Mouse (Mus musculus): ENCODE measurements around the gene Idi2.
"Not testable (repeated sequence)": the region's sequence is repeated elsewhere in the genome, so short reads cannot be mapped to it uniquely, and the experiment has no call there.

The Idi2 gene

DNA sequence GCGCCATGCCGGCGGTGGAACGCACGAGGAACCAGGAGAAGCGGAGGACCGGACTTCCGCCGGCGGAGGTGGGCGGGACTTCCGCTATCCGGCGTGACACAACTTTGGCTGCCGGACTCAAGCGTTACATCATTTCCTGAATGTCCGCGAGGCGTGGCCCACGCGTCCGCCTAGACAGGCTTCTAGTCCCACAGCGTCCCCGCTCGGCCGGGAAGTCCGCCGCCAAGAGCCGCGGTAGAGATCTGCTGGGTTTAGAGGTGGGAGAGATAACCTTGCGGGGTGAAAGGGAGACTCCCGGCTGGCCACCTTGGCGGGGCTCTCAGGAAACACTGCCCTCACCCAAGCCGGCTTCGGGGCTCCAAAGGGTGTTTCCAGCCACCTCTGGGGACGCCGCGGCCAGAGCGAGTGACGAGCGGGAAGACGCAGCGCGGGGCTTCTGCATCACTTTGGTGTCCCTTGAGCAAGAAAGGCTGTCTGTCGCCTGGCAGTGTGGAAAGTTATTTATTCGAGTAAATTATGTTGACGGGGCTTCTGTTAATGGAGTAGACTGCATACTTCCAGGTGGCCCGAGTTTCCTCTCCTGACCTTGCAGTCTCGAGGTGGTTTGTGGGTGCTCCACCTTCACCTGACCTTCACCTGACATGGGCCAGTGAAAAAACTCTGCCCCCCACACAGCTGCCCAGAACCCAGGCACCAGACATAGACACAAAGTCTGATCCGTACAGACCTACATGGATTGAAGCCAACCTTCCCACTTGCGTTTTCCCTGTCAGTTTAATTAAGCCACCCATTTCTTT, 43.5 kb downstream of the Idi2 start, which contains the start of gene Gtpbp4:
Gtpbp4 (minus strand) TSS at position 94 of the 797 bp plus-strand sequence.
- DNase-seq (ENCODE audit: low spot score in 2 of 2) = peak; percentile 98 to 99

DNA sequence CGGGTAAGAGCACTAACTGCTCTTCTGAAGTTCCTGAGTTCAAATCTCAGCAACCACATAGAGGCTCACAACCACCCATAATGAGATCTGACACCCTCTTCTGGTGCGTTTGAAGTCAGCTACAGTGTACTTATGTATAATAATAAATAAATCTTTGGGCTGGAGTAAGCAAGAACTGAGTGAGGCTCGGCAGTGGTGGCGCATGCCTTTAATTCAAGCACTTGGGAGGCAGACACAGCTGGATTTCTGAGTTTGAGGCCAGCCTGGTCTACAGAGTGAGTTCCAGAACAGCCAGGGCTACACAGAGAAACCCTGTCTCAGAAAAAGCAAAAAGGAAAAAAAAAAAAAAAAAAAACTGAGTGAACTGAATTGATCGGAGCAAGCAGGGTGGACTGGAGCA, 44.6 kb downstream of the Idi2 start:
- DNase-seq (ENCODE audit: low spot score in 2 of 2) = not testable (repeated sequence)

DNA sequence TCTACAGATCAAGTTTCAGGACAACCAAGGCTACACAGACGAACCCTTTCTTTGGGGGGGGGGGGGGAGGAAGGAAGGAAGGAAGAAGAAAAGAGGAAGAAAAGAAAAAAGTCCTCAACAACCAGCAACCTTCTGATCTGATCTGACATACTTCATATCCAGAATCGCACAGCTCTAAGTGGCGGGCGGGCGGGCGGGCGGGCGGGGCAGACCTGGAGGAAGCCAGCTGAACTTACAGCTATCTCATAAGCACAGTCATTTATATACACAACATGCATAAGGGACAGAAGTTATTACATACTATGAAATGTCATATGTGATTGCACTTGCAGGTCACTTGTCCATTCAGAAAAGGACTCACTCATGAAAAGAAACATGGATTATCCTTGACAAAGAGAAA, 46.8 kb downstream of the Idi2 start:
- no peak for DNase-seq (ENCODE audit: low spot score in 2 of 2)

DNA sequence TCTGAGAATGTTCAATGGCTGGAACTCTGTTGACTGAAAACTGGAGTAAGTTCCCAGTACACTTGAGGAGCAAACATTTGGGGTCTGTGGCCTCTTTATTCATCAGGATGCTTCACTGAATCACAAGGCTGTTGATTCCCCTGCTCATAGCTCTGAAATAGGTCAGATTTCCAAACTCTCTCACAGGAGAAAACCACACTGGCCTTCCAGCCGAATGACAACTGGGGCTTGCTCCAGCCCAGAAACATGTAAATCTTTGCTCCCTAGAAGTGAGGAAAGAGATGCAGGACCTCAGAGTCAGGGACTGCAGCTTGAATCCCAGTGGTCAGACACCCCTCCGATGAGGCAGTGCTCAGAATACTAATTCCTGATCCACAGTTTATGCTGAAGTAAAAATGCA, 50.6 kb downstream of the Idi2 start:
- no peak for DNase-seq (ENCODE audit: low spot score in 2 of 2)

All from right cerebral cortex, postnatal 10 days (tissue).